Mouse (Mus musculus) ES-Bruce4 (cell line): ENCODE measurements around the gene Nprl2.

Experiments
- CTCF ChIP-seq: IDR thresholded peaks from one replicate; pipeline ENCODE4 v1.8.1; 2011; ENCODE audit warnings: low read depth, low read length
- POLR2A ChIP-seq: IDR thresholded peaks from one replicate; pipeline ENCODE4 v1.8.1; 2011; ENCODE audit warnings: low read length; ENCODE audit not compliant: insufficient read depth

GRCm38 (mm10) chr9:107555031-107555457, 13.0 kb downstream of the Nprl2 start:
- no peak for TF ChIP-seq CTCF
- TF ChIP-seq POLR2A: no peak
